Comparison of ENCODE assay signal across 35 mouse cellular contexts in the genomic region with DNA sequence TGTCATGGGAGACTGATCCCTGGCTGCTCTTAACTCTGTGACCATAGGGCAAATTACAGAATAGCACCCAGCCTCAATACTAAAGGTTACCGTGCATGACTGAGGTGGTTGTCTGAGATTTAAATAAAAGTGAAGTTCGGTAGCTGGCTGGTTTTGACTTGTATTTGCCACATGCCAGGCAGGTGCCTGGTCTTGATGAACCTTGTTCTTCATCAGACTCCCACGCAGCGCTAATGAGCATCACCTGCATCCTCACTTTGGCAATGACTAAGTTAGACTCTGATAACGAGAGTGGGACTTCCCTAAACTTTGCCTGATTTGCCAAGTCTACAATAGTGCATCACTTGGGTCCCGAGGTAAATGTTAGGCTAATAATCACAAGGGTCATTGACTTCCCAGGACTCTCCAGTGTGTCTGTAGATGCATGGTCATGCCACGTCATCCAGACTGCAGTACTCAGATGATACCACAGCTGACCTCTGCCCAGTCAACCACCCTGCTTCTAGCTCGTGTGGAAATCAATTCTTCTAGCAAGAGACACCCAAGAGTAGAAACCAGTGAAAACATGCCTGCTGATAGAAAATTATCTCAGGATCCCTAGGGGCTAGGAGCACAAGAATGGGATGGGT. TPM values are rescaled to one million over a fixed set of nuclear protein-coding genes. Genes with fewer than 3 reads are reported as not detected.
"Had no signal": no experiment of that assay in that cellular context is flagged by ENCODE, and none has a peak within 500 bp of the region (broad histone marks: within the 10 kb centered on the region; RNA-seq: fewer than 3 reads in every experiment).

No protein-coding gene starts in this region.

- H3K36me3 ChIP-seq: heart, embryonic 13.5 days; heart, embryonic 15.5 days; hindbrain, embryonic 13.5 days; hindbrain, embryonic 15.5 days; kidney, embryonic 15.5 days; limb, embryonic 10.5 days; limb, embryonic 12.5 days; liver, embryonic 13.5 days had no signal

- H3K27me3 ChIP-seq: heart, embryonic 15.5 days; hindbrain, embryonic 13.5 days; hindbrain, embryonic 15.5 days; kidney, embryonic 15.5 days; limb, embryonic 12.5 days; liver, embryonic 13.5 days had no signal

- DNase-seq: gastrocnemius, postnatal 14 days; gastrocnemius, postnatal 36 days; heart, adult 2 months; heart, postnatal 14 days; heart, postnatal 36 days; kidney, adult 11 months; kidney, adult 2 months; kidney, adult 9 months; kidney, postnatal 14 days; kidney, postnatal 36 days; liver; liver, embryonic 13.5 days had no signal

- H3K4me3 ChIP-seq: heart, adult 2 months; heart, embryonic 13.5 days; heart, embryonic 15.5 days; hindbrain, embryonic 13.5 days; hindbrain, embryonic 15.5 days; kidney, embryonic 15.5 days; layer of hippocampus, adult 2 months; left cerebral cortex, adult 2 months; limb, embryonic 10.5 days; limb, embryonic 12.5 days; liver, embryonic 13.5 days had no signal

- H3K9me3 ChIP-seq: heart, embryonic 13.5 days; heart, embryonic 15.5 days; hindbrain, embryonic 13.5 days; hindbrain, embryonic 15.5 days; kidney, embryonic 15.5 days; limb, embryonic 10.5 days; limb, embryonic 12.5 days; liver, embryonic 13.5 days had no signal

- H3K9ac ChIP-seq: heart, embryonic 13.5 days; heart, embryonic 15.5 days; hindbrain, embryonic 13.5 days; hindbrain, embryonic 15.5 days; kidney, embryonic 15.5 days; limb, embryonic 12.5 days; liver, embryonic 13.5 days had no signal

- H3K4me1 ChIP-seq: heart, embryonic 13.5 days; heart, embryonic 15.5 days; hindbrain, embryonic 13.5 days; hindbrain, embryonic 15.5 days; limb, embryonic 12.5 days; liver, embryonic 13.5 days had no signal

- H3K4me2 ChIP-seq: heart, embryonic 11.5 days; heart, embryonic 13.5 days; heart, embryonic 15.5 days; hindbrain, embryonic 13.5 days; hindbrain, embryonic 15.5 days; kidney, embryonic 15.5 days; limb, embryonic 12.5 days; liver, embryonic 11.5 days; liver, embryonic 13.5 days had no signal

- H3K27ac ChIP-seq: heart, adult 2 months; heart, embryonic 13.5 days; heart, embryonic 15.5 days; hindbrain, embryonic 13.5 days; hindbrain, embryonic 15.5 days; hindbrain, postnatal 0 days; kidney, embryonic 15.5 days; kidney, postnatal 0 days; layer of hippocampus, adult 2 months; left cerebral cortex, adult 2 months; limb, embryonic 10.5 days; limb, embryonic 12.5 days; liver, embryonic 13.5 days had no signal

RNA-seq across cellular contexts. Expression of gene Ceacam18, which starts 8.6 kb away (rescaled TPM):
- total RNA-seq: gastrocnemius, adult 18-20 months; gastrocnemius, adult 8-10 months; gastrocnemius, postnatal 14 days; gastrocnemius, postnatal 36 days; heart, adult 2 months; heart, postnatal 14 days; heart, postnatal 36 days; hematopoietic stem cell, adult 5-6 weeks; hindbrain, postnatal 0 days; layer of hippocampus, adult 2 months; left cerebral cortex, adult 2 months; left cerebral cortex, postnatal 36 days had no signal
- polyA plus RNA-seq: gonadal fat pad, adult 2 months; heart, adult 2 months; heart, embryonic 11.5 days; heart, embryonic 13.5 days; heart, embryonic 15.5 days; heart, postnatal 0 days; hindbrain, embryonic 11.5 days; hindbrain, embryonic 13.5 days; kidney, adult 2 months; kidney, embryonic 15.5 days; kidney, postnatal 0 days; limb, embryonic 10.5 days; limb, embryonic 12.5 days; limb, embryonic 14.5 days; liver, embryonic 11.5 days; liver, embryonic 13.5 days had no signal

RNA-seq across cellular contexts. Expression of gene Zfp819, which starts 18.9 kb away (rescaled TPM):
- total RNA-seq: gastrocnemius, adult 18-20 months; gastrocnemius, adult 8-10 months; gastrocnemius, postnatal 14 days; gastrocnemius, postnatal 36 days; heart, adult 2 months; heart, postnatal 14 days; heart, postnatal 36 days; hematopoietic stem cell, adult 5-6 weeks had no signal
- polyA plus RNA-seq: heart, adult 2 months; heart, embryonic 13.5 days; heart, embryonic 15.5 days; heart, postnatal 0 days; intestine, embryonic 14.5 days; kidney, adult 2 months; kidney, embryonic 15.5 days; large intestine, adult 2 months; liver, embryonic 13.5 days had no signal

RNA-seq across cellular contexts. Expression of gene Siglece, which starts 34.1 kb away (rescaled TPM):
- total RNA-seq: hindbrain, postnatal 0 days had no signal
